Mouse (Mus musculus): ENCODE results near the gene Taz. TPM values are rescaled to one million over a fixed set of nuclear protein-coding genes. Genes with fewer than 3 reads are reported as not detected.

The Taz gene
- polyA plus RNA-seq, 1 experiment = 52.9 TPM

GRCm38 (mm10) chrX:74273422-74274322, 8.0 kb upstream of the Taz start:
- 0 out of 2 replicates have a peak, but pooled peaks cover 2% of the 10 kb centered on the region for H3K4me1 ChIP-seq (ENCODE audit: control insufficient read depth, insufficient read depth, low read length)
- TF ChIP-seq CTCF (IDR thresholded peaks at IDR 0.05; ENCODE audit: borderline replicate concordance, insufficient read depth, low read length) (no peak), POLR2A (IDR thresholded peaks at IDR 0.05; ENCODE audit: low read depth, low read length) (peak; percentile 53)
- no peak overlapping the region for H3K27ac ChIP-seq (ENCODE audit: insufficient read depth, low read length)
- H3K4me3 ChIP-seq (ENCODE audit: insufficient read depth, low read length) = no peak overlapping the region

GRCm38 (mm10) chrX:74277916-74278315, 3.8 kb upstream of the Taz start:
- Histone ChIP-seq H3K4me3 (ENCODE audit: insufficient read depth, low read length) (no peak overlapping the region), H3K4me1 (ENCODE audit: control insufficient read depth, insufficient read depth, low read length) (0 out of 2 replicates have a peak, but pooled peaks cover 2% of the 10 kb centered on the region), H3K27ac (ENCODE audit: insufficient read depth, low read length) (no peak overlapping the region)
- no peak for TF ChIP-seq CTCF (IDR thresholded peaks at IDR 0.05; ENCODE audit: borderline replicate concordance, insufficient read depth, low read length)
- no peak for TF ChIP-seq POLR2A (IDR thresholded peaks at IDR 0.05; ENCODE audit: low read depth, low read length)

- peak overlapping the region; percentile 35 for H3K27ac ChIP-seq (ENCODE audit: insufficient read depth, low read length)
- no peaks in the 10 kb centered on the region for H3K4me1 ChIP-seq (ENCODE audit: control insufficient read depth, insufficient read depth, low read length)
- TF ChIP-seq CTCF (IDR thresholded peaks at IDR 0.05; ENCODE audit: borderline replicate concordance, insufficient read depth, low read length) (no peak), POLR2A (IDR thresholded peaks at IDR 0.05; ENCODE audit: low read depth, low read length) (peak; percentile 48)
- peak overlapping the region; percentile 44 for H3K4me3 ChIP-seq (ENCODE audit: insufficient read depth, low read length)
Measured at GRCm38 (mm10) chrX:74281041-74281731, 526 bp upstream of the Taz start.

GRCm38 (mm10) chrX:74282395-74283091, 831 bp downstream of the Taz start:
- peak overlapping the region; percentile 87 for H3K4me3 ChIP-seq (ENCODE audit: insufficient read depth, low read length)
- no peaks in the 10 kb centered on the region for H3K4me1 ChIP-seq (ENCODE audit: control insufficient read depth, insufficient read depth, low read length)
- peak overlapping the region; percentile 86 for H3K27ac ChIP-seq (ENCODE audit: insufficient read depth, low read length)
- peak; percentile 83 for TF ChIP-seq POLR2A (IDR thresholded peaks at IDR 0.05; ENCODE audit: low read depth, low read length)
- TF ChIP-seq CTCF (IDR thresholded peaks at IDR 0.05; ENCODE audit: borderline replicate concordance, insufficient read depth, low read length) = no peak

- H3K4me3 ChIP-seq (ENCODE audit: insufficient read depth, low read length) = peak overlapping the region; percentile 87
- no peaks in the 10 kb centered on the region for H3K4me1 ChIP-seq (ENCODE audit: control insufficient read depth, insufficient read depth, low read length)
- TF ChIP-seq POLR2A (IDR thresholded peaks at IDR 0.05; ENCODE audit: low read depth, low read length) (no peak), CTCF (IDR thresholded peaks at IDR 0.05; ENCODE audit: borderline replicate concordance, insufficient read depth, low read length) (no peak)
- H3K27ac ChIP-seq (ENCODE audit: insufficient read depth, low read length) = peak overlapping the region; percentile 47; the same call in 1 of the 2 replicates
Measured at GRCm38 (mm10) chrX:74283092-74283437, 1.4 kb downstream of the Taz start.

- TF ChIP-seq CTCF (IDR thresholded peaks at IDR 0.05; ENCODE audit: borderline replicate concordance, insufficient read depth, low read length) = no peak
- TF ChIP-seq POLR2A (IDR thresholded peaks at IDR 0.05; ENCODE audit: low read depth, low read length) = no peak
- Histone ChIP-seq H3K4me1 (ENCODE audit: control insufficient read depth, insufficient read depth, low read length) (no peaks in the 10 kb centered on the region; the same call in 1 of the 2 replicates), H3K27ac (ENCODE audit: insufficient read depth, low read length) (no peak overlapping the region), H3K4me3 (ENCODE audit: insufficient read depth, low read length) (no peak overlapping the region)
Measured at GRCm38 (mm10) chrX:74293431-74293830, 11.7 kb downstream of the Taz start.

DNA sequence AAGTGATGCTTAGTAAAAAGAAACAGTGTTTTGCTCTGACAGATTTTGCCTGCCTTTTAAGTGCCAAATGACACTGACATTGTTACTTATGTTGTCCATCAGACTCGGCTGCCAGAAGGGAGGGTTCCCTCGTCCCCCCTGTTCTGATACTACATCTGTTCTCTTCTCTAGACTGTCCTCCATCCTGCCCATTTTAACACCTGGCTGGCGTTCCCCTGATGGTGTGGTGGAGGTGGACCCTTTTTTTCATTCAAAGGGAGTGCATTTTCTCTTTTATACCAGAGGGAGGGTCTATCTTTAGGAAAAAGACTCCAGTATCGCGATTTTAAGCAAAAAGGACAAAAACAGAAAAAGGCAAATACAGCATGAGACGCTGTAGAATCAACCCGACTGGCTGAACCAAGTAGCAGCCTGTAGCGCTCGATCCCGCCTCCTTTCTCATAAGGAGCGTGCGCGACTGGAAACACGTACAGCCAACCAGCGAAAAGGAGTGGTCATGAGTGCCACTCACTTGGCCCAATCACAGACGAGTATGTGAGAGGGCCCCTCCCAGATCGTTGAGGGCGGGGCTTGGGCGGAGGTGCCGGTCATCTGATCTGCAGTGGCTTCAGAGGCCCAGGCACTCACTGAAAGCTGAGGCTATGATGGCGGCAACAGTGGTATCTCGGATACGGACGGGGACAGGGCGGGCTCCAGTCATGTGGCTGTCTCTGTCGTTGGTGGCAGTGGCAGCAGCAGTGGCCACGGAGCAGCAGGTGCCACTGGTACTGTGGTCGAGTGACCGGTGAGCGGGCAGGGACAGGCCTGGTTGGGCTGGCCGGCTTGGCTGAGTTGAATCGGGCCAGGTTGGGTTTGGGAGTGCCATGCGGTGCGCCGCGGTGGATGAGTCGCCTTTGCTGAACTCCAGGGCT, 15.1 kb downstream of the Taz start, which contains the start of gene Atp6ap1:
TSS of gene Atp6ap1 (plus strand) at position 560 of the 911 bp plus-strand sequence.
- peak within 1 kb of the TSS; percentile 73 for H3K4me3 ChIP-seq (ENCODE audit: insufficient read depth, low read length)
- H3K27ac ChIP-seq (ENCODE audit: insufficient read depth, low read length) = peak within 1 kb of the TSS; percentile 41
- TF ChIP-seq POLR2A (IDR thresholded peaks at IDR 0.05; ENCODE audit: low read depth, low read length) (peak; percentile 93), CTCF (IDR thresholded peaks at IDR 0.05; ENCODE audit: borderline replicate concordance, insufficient read depth, low read length) (no peak)
- H3K4me1 ChIP-seq (ENCODE audit: control insufficient read depth, insufficient read depth, low read length) = no peaks in the 10 kb centered on the region; the same call in 1 of the 2 replicates

DNA sequence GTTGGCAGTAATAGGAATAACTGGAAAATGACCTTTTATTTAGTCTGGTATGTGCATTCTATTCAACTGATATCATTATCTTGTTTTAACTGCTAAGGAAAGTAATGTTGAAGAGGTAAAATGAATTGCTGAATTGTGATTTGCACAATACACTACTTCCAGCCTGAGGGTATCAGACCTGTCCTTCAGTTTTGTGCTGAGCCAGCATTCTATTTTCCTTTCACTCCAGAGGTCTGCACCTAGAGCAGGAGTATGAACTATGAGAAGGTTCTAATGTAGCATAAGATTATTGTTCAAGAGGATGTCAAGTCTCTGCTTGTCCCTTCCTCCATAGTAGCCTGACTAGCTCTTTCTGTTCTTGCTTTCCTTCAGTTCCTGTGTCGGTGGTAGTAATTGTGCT, 16.6 kb downstream of the Taz start:
- TF ChIP-seq POLR2A (IDR thresholded peaks at IDR 0.05; ENCODE audit: low read depth, low read length) = no peak
- TF ChIP-seq CTCF (IDR thresholded peaks at IDR 0.05; ENCODE audit: borderline replicate concordance, insufficient read depth, low read length) = no peak
- no peak overlapping the region for H3K27ac ChIP-seq (ENCODE audit: insufficient read depth, low read length)

More for the DNA sequence above, 16.6 kb downstream of the Taz start:
- Histone ChIP-seq H3K4me3 (ENCODE audit: insufficient read depth, low read length) (no peak overlapping the region), H3K4me1 (ENCODE audit: control insufficient read depth, insufficient read depth, low read length) (no peaks in the 10 kb centered on the region; the same call in 1 of the 2 replicates)

Measured in embryonic fibroblast, embryonic 13.5 days (primary cell).